Mouse (Mus musculus) T-helper 1 cell (primary cell): ENCODE results near the gene Mael.

ENCODE experiments used
- in situ Hi-C: fragments of 300-600 bp; cut with MboI, MseI; formaldehyde crosslinking; loops from one replicate; pipeline ENCODE4 v1.15.1; 2025; ENCODE audit warnings: high pct_unique_total_duplicates

The Mael gene

DNA sequence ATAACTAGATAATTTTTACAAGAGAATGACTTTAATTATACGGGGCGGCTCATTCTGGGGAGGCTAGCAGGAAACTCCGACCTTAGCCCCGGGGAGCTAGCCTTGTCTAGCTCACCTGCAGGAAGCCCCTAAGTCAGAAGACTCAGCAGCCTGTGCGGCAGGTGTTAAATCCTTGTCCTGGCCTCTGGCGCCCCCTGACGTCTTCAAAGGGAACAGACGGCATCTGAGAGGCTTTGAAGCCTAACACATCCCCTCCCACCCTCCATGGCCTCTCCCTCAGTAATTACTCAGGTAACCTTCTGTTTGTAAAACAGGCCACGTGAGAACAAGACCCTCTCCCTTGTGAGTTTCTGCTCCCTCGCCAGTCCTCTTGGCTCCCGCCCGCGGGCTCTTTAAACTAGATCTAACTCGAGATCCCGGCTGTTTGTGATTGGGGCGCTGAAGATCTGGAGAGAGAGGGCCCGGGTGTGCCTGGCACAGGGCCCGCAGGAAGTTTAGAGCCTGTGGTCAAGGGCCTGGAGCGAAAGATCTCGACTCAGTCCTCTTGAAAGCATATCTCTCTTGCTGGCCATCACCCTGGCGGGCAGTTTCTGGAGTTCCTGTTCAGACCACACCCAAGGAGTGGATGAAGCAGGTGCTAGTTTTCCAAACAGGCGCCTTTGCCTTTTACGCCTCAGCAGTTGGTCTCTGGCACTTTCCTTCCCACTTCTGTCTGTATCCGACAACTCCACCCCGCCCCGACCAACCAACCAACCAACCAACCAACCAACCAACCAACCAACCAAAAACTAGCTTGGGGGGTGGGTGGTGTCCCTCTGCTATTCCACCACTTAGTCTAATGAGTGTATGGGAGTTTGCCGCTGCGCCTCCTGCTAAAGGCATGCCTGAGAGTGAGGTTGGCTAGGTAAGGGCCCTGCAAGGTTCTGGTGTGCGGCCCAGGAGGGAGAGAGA is 84.1 kb downstream of the Mael start:
- in situ Hi-C loops = loop anchor here (5.0 to 10.0 kb wide), 4 partner anchors 150 to 377 kb away; partner anchors contain the start of gene Pou2f1

DNA sequence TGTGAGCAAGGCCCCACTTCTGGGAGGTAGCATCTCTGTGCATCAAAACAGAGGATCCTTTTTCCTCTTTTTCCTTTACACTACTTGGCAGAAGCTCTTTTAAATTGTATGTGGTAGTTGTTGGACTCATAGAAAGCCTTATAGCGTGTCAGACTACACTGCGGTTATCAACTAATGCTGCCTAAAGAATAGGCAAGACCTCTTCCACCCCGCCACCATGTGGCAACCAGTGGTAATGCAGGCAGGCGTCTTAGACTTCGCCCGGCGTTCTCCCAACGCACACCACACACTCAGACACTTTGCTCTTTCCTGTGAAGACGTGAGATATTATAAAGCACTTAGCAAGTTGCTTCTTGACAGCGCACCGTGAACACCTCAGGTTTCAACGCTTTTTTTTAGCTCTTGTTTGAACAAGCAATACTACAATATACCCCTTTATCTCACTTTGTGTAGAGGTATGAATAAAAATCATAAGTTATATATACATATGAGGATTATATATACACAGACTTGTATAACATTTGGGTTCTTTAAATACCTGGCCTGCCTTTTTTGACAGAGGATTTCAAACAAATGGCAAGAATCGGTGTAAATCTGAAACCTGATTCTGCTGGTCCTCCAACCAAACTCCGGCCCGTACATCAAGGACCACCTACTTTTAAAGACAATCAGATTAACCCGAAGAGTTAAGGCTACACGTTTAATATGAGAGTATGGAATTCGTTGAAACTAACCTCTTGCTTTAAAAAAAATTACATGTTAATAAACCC is 85.0 kb downstream of the Mael start:
- in situ Hi-C loops = loop anchor here (5.0 to 10.0 kb wide), 2 partner anchors 149 to 376 kb away; partner anchors contain the start of gene Pou2f1

DNA sequence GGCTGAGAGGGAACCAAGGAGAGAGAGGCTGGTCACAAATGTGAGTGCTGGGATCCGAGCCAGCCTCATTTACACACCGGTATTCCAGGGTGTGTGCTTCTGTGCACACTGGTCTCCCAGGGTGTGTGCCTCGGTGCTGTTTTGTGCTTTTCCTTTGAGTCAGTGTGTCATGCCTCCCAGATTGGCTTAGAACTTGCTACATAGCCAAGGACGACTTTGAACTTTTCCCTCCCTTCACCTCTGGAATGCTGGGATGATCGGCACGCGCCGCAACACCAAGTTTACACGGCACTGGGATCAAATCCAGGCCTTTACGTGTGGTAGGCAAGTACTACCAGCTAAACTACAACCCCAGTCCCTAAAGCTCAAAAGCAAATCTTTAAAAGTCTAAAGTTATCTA is 86.5 kb downstream of the Mael start:
- in situ Hi-C loops = loop anchor here (5.0 to 10.0 kb wide), 2 partner anchors 147 to 375 kb away; partner anchors contain the start of gene Pou2f1

DNA sequence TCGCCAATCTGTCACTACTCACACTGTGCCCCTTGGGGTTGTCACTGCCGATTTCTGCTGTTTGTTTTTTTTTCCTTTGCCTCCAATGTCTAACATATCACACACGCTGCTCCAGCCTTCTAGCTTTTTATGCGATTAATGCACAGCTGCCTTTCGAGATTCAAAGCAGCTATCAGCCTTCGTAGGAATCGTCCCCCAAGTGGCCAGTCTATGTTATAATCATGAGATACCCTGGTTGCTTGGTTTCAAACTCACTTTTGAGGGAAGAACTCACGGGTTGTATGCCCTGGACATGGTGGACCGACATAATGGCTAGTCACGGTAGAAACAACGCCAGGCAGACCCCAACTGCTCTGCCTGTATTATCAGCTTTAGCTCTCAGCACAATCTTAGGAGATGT is 87.2 kb downstream of the Mael start:
- in situ Hi-C loops = loop anchor here (5.0 to 10.0 kb wide), 2 partner anchors 147 to 374 kb away; partner anchors contain the start of gene Pou2f1
